Mouse (Mus musculus): ENCODE data around the gene Gpatch8.
A peak's percentile ranks its signal among the peaks of the same experiment; 100 is the strongest.

The Gpatch8 gene

DNA sequence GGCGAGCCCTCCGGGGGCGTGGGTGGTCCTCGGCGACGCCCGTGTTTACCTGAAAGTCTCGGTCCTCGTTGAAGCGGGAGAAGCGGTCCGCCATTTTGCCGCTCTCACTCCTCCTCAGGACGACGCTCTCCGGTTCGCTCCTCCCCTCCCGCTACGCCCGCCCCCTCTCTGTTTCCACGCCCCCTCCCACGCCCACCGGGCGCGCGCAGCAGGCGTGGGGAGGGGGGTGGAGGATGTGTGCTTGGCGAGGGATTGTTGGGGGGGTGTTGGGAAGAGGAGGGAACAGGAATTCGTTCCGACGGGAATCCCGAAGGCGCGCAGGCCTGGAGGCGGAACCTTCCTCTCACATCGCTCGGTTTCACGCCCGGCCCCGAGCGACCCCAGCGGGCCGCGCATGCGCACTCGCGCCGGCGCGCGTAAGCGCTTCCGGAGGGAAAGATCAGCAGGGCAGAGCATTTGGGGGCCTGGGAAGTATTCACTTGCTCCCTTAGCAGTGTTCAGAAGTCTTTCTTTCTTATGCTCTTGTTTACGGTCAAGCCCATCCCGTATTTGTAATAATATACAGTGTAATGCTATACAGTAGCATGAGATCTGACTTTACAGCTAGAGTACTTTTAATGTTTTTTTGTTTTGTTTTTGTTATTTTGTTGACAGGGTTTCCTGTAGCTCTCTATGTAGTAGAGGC lies at the start of gene Gpatch8:
Gene Gpatch8, minus strand, starts transcription at position 362 of the 685 bp plus-strand sequence.
- peak; percentile 80 for DNase-seq (ENCODE audit: low read depth, low spot score)

DNA sequence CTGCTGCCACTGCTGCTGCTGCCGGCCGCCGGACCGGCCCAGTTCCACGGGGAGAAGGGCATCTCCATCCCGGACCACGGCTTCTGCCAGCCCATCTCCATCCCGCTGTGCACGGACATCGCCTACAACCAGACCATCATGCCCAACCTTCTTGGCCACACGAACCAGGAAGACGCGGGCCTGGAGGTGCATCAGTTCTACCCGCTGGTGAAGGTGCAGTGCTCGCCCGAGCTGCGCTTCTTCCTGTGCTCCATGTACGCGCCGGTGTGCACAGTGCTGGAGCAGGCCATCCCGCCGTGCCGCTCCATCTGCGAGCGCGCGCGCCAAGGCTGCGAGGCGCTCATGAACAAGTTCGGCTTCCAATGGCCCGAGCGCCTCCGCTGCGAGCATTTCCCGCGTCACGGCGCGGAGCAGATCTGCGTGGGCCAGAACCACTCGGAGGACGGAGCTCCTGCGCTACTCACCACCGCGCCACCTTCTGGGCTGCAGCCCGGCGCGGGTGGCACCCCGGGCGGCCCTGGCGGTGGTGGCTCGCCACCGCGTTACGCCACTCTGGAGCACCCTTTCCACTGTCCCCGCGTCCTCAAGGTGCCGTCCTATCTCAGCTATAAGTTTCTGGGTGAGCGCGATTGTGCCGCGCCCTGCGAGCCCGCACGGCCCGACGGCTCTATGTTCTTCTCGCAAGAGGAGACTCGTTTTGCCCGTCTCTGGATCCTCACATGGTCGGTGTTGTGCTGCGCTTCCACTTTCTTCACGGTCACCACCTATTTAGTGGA lies 48.8 kb upstream of the Gpatch8 start:
- DNase-seq (ENCODE audit: low read depth, low spot score), result no peak

DNA sequence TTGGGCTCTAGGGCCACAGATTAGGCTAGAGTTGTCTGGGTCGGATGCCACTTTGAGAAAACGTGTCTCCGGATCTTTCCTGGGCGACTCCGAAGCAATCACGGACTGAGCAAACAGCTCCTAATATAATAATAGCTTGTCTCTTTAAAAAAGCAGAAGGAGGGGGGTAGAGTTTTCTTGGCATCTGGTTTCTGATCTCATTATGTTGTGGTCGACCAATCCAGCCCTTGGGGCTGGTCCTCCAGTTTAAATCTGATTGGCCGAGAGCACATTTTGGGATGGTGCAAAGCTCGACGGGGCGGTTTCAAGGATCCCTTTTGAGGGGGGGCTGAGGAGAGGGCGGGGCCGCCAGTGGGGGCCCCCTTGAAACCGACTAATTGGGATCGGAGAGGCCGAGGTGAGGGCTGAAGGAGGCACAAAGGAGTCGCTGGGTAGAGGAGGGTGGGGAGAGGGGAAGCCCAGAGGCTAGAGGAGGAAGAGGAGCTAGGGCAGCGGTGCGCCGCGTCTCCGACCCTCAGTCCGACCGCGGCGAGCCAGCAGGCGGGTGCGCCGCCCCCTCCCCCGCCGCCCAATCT lies 47.9 kb upstream of the Gpatch8 start, which contains the start of gene Fzd2:
Gene Fzd2, plus strand, starts transcription at position 387 of the 575 bp plus-strand sequence.
- no peak for DNase-seq (ENCODE audit: low read depth, low spot score)

DNA sequence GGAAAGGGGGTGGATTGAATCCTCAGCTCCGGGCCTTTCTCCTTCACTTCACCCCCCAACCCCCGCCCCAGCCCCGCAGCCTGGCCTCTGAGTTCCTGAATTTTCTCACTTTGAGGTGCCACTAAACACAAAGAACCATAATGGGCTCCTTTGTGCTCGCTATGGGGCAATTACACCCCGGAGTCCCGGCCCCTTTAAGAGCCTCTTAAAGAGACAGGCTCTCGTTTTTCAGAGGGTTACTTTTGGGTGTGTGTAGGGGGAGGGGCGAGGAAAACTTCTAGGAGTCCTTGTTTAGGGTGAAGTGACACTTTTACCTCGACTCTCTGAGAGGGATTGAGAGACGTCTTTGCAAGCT lies 47.3 kb upstream of the Gpatch8 start:
- DNase-seq (ENCODE audit: low read depth, low spot score), result no peak

DNA sequence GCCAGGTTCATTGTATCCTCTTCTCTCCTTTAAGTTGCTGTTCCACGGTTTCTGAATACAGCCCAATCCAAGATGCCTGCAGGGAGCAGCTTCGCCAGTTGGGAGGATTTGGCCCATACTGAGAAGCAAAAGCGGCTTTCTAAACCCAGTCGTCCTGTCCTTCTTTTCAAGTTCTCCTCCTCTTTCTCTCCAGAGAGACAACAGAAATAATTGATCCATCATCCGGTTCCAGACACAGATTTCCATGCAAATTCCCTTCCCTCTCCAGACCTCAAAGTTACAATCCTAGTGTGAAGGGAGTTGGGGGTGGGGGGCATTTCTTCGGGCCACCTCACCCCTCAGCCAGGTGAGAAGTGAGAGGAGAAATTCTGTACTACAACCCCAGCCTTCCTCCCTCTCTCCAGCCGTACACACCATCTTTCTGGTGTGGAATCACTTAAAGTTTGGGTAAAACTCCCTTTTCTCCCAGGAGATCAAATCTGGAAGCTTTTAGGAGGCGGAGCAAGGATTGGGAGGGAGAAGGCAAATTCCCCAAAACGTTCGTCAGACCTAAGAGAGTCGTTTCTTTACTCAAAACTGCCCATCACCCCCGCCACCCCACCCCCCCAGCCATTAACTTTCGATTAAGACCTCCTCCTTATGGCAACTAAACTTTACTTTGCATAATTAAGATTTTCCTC lies 46.8 kb upstream of the Gpatch8 start:
- no peak for DNase-seq (ENCODE audit: low read depth, low spot score)

DNA sequence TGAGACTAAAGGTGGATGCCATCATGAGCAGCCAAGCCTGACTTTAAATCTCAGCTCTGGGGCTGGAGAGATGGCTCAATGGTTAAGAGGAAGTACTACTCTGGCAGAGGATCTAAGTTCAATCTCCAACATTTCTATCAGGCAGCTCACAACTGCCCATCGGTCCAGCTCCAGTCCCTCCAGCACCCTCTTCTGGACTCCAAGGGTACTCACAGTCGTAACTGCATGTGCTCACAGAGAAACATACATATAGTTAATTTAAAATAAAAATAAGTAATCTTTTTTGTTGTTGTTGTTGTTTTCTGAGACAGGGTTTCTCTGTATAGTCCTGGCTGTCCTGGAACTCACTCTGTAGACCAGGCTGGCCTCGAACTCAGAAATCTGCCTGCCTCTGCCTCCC lies 43.7 kb upstream of the Gpatch8 start:
- DNase-seq (ENCODE audit: low read depth, low spot score), result no peak

DNA sequence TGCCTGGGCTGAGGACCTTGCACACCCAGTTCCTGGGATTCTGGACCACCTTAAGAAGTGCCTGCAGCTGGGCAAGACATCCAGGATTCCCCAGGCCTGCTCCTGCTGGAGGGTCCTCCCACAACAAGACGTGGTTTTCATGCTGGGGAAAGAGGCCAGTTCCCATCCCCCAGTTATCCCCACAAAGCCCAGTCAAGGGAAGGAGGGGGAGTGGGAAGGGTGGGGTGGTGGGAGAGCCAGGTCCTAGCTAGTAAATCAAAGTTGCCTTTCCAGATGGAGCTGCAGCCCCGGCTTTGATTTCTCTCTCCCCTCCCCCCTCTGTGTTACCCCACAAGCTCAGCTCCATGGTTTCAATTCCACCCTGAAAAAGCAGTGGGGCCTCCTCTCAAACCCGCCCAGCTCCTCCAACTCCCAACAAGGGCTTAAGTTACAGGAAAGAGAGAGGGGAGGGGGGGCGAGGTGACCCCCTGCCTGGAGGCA lies 39.2 kb upstream of the Gpatch8 start:
- DNase-seq (ENCODE audit: low read depth, low spot score), result no peak

DNA sequence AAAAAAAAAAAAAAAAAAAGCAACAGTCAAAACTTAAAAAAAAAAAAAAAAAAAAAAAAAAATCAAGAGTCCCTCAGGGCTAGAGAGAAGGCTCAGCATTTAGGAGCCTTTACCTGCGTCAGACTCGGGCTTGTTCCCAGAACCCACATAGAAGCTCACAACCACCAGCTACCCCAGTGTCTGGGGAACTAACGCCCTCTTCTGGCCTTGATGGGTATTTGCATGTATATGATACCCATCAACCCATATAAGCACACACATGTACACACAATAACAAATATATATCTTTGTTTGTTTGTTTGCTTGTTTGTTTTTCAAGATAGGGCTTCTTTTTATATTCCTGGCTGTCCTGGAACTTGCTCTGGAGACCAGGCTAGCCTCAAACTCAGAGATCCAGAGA lies 31.4 kb upstream of the Gpatch8 start:
- DNase-seq (ENCODE audit: low read depth, low spot score), result no peak

DNA sequence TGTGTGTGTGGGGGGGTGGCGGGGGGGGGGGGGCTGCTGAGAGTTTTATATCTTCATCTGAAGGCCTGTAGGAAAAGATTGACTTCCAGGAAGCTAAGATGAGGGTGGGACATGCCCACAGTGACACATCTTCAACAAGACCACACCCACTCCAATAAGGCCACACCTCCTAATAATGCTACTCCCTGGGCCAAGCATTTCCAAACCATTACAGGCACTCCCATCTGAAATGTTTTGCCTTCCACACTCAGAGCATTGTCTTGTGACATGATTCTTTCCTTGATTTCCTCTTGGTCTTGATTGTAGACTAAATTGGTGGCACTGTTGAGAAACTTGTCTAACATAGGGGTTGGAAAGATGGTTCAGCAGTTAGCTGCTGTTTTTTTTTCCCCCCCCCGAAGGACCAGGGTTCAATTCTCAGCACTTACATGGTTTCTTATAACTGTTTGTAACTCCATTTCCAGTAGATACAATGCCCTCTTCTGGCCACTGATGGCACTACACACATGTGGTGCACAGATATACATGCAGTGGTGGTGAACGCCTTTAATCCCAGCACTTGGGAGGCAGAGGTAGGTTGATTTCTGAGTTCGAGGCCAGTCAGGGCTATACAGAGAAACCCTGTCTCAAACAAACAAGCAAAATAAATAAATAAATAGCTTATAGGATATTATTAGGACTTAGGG lies 30.4 kb upstream of the Gpatch8 start:
- no peak for DNase-seq (ENCODE audit: low read depth, low spot score)

DNA sequence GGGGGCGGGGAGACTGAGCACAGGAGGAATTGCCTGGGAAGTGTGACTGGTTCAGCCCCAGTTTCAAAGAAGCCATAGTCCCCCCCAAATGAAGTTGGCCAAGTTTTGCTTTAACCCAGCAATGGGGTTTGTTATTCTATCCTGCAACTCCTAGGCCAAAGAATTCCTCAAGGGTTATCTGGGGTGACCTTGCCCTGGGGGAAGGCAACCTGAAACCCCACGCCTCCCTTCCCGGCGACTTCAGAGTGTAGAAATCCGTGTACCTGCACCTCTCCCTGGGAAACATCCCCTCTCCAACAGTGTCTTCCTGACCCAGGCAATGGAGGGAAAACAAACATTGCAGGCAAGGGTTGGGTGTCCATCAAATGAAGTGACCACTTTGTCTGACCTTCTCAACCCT lies 26.5 kb upstream of the Gpatch8 start:
- no peak for DNase-seq (ENCODE audit: low read depth, low spot score)

DNA sequence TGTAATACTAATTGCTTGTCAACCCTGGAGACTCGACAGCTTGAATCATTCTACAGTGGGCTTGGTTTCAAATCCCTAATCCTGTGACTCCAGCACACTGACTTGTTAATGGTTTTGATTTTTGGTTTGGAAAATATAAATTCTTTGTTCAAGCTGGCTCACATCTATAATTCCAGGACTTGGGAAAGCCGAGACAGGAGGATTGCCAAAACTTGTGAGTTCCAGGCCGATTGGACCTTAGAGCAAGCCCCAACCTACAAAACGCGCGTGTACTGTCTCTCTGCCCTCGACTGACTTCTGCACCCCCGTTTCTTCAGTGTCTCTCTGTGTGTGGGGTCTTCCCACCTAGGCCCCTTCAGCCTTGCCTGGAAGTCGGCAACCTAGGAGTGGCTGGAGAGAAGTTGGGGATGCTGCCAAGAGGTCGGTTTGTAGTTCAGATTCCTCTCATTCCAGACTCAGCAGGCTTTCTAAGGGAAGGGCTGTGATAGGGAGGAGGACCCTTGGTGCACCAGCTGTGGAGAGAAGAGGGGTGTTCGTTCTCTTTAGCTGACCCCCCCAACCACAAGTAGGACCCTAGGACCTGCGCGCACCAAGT lies 25.9 kb upstream of the Gpatch8 start:
- DNase-seq (ENCODE audit: low read depth, low spot score), result no peak

DNA sequence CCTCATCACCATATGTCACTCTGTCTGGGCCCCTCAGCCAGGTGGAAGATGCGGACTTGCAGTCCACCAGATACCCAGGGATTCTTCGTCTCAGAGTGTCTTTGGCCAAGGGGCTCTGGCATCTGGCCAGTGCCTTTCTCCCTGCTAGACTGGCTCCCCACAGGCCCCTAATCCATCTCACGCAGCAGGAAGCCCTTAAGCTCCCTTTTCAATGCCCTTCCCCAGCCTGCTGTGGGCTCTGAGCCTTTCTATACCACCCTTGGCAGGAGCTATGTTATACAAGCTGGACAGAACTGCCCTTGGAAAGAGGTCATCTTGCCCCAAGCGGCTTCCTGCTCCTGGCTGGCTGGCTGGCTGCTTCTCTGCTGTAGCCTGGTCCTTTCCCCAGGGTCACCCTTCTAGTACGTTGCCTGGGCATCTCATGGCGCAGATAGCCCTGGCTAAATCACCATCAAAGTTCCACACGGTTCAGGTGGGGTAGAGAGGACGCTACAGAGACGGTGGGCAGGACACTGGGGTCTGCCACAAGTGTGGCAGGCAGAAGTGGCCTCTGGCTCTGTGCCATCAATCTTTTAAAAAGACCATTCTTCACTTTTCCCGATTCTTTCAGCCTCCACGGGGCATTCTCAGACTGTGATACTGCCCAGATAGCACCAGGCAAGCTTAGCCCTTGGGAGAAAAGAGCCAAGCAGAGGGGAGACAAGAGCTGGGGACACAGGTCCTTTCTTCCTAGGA lies 25.3 kb upstream of the Gpatch8 start:
- DNase-seq (ENCODE audit: low read depth, low spot score), result no peak

DNA sequence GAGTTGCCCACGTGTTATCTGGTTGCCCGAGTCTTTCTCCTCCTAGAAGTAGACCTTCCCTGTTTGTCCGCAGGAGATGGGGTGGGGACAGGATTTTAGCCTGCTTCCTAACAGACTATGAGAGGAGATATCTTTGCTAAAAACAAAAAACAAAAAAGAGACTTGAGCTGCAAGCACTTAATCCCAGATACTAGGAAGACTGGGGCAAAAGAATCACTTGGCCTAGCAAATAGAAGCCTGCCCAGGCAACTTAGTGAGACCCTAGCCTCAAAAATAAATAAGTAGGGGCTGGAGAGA lies 23.8 kb upstream of the Gpatch8 start:
- no peak for DNase-seq (ENCODE audit: low read depth, low spot score)

DNA sequence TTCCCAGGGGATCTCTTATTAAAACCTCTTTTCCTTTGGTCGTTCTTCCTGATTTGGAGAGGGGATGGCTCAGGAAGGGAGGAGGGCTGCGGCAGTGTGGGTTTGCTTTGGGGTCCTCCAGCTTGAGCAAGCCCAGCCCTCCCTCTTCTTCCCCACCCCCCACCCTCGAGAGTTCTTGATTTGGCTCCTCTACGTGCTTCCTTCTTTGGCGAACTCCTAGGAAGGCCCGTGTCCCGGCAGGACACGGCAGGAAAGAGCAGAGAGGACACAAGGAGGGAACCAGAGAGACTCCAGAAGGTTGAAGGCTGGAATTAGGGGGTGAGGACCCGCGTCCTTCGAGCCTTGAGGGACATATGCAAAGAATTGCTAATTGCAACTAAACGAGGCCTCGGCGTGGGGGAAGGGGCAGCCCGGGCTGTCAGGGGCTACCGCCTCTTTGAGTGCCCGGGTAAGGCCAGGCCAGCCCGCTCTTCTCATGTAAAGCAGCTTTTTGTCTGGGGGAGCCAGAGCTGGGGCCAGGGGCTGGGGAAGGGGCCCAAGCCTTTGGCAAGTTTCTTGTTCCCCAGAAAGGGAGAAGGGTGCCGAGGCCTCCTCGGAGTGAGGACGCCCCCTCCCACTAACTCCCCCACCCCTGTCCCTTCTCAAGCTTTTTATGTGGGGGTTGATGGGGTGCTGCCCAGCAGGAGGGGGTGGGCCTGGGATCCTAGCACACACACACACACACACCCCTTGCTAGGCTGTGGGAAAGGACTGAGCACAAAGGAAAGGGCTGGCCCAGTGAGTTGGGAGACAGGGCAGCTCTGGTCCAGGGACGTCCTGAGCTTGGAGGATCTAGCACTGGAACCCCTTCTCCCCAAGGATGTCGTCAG lies 23.2 kb upstream of the Gpatch8 start, which contains the start of gene Gm11627:
Gene Gm11627, minus strand, starts transcription at position 297 of the 869 bp plus-strand sequence.
- DNase-seq (ENCODE audit: low read depth, low spot score), result no peak

DNA sequence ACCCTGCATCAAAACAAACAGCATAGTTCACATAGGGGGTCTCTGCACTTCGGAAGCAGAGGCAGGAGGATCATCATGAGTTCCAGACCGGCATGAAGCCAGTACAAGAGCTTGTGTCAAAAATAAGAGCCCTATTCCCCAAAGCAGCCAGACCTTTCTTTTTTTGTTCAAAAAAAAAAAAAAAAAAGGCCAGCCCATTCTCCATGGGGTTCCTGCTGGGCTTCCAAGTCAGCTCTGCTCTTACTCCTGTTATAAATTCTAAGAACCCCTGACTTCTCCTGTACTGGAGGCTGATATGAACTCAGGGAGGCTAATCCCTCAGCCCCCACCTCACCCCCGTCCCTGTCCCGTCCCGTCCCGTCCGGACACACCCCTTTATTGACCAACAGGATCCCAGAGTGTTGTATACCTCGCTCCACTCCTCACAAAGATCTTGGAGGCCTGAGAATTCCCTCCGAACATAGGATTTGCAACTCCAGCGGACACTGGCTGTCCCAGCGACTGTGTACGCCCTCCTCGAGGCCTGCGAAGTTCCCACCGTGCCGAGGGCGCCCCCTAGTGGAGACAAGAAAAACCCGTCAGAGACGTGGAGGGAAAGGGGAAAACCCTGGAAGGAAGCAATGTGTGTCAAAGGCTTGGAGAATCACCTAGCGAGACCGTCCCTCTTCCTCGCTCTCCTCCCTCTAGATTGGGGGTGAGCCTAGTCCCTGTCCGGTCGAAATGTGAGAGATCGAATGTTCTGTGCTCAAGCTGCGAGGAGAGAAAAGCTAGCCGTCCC lies 22.3 kb upstream of the Gpatch8 start:
- peak; percentile 63 for DNase-seq (ENCODE audit: low read depth, low spot score)

DNA sequence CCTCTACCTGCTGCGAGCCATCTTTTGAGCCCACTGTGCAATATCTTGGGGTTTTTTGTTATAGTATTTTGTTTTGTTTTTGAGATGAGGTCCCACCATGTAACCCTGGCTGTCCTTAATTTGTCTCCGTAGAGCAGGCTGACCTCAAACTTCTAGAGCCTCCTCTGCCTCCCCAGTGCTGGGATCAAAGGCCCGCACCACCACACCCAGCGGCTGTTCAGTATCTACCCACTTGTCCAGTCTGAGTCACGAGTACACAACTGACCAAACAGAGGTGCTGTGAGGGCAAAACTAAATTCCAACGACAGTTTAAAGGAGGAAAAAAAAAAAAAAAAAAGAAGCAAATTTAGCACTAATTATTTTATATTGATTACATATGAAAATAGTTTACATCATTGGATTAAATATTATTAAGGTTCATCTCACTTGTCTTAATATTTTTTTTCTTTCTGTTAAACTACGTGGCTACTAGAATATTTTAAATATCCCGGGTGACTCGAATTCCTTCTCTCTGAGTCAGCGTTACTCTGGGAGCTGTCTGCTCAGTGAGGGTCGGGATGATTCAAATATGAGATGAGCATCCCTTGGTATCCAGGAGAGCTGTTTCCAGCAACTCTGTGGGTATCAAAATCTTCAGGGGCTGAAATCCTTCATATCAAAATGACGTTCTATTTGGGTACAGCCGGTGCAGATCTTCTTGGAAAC lies 20.0 kb upstream of the Gpatch8 start:
- DNase-seq (ENCODE audit: low read depth, low spot score), result no peak

DNA sequence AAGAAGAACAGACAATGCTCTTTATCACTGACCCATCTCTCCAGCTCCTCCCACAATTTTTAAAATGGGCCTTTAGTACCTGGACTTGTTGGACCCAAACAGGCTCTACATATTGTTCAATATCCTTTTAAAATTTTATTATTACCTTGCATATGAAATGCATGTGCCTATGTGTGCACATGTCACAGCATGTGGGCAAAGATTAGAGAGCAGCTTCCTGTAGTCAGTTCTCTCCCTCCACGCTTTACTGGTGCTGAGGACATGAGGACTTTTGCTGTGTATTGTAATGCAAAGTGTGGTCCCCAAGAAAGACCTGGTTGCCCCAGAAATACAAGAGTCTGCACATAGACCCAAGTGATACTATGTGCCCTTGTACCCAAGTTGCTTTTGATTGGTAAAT lies 18.8 kb upstream of the Gpatch8 start:
- no peak for DNase-seq (ENCODE audit: low read depth, low spot score)
